Mouse (Mus musculus) neutrophil, adult 83 days (primary cell): ENCODE data around the gene Rimkla. TPM values are rescaled to one million over a fixed set of nuclear protein-coding genes. Genes with fewer than 3 reads are reported as not detected.

Experiments
- total RNA-seq, 2 experiments: library from RNA; stranded (reverse); gene quantifications; one replicate each; pipeline ENCODE4 v1.2.4; 2023

Gene Rimkla
- not detected for total RNA-seq

GRCm38 (mm10) chr4:119492291-119492932 lies at the start of gene Rimkla:
Gene Rimkla (minus strand): TSS chr4:119492628.

GRCm38 (mm10) chr4:119539031-119539824 lies 46.8 kb upstream of the Rimkla start, which contains the start of gene Frg2f1:
Gene Frg2f1 (minus strand): TSS chr4:119539529.

GRCm38 (mm10) chr4:119536615-119537014 lies 44.2 kb upstream of the Rimkla start, which contains the start of gene Foxj3:
Gene Foxj3 (plus strand): TSS chr4:119537004.

GRCm38 (mm10) chr4:119422294-119422964 lies 70.0 kb downstream of the Rimkla start, which contains the start of the genes Ppcs and Zmynd12:
Gene Ppcs (minus strand): TSS chr4:119422420.
Gene Zmynd12 (plus strand): TSS chr4:119422814.

Other genes starting within 250 kb of the Rimkla start
- gene Cldn19, start 237.2 kb downstream of the Rimkla start, total RNA-seq: not detected
- gene Ybx1, start 198.0 kb downstream of the Rimkla start, total RNA-seq: 100 to 1,000 TPM; 321 to 325 TPM
- 10 to 100 TPM; 18.9 to 23.9 TPM for gene Ppih, start 172.1 kb downstream of the Rimkla start, total RNA-seq
- gene Ccdc30, start 77.1 kb downstream of the Rimkla start, total RNA-seq: not detected
- gene Ppcs, start 70.2 kb downstream of the Rimkla start, total RNA-seq: 1 to 10 TPM; 1.7 to 1.8 TPM
- not detected for gene Zmynd12, start 69.8 kb downstream of the Rimkla start, total RNA-seq
- 10 to 100 TPM; 24.4 to 30.4 TPM for gene Foxj3, start 44.4 kb upstream of the Rimkla start, total RNA-seq
- gene Frg2f1, start 46.9 kb upstream of the Rimkla start, total RNA-seq: 1 to 10 TPM in 1 of 2 experiments, under 1 TPM in 1; 0.79 to 2.3 TPM
- not detected for gene Guca2a, start 145.1 kb upstream of the Rimkla start, total RNA-seq
- gene Guca2b, start 166.3 kb upstream of the Rimkla start, total RNA-seq: not detected
- 1 to 10 TPM; 4.9 to 7.2 TPM for gene Hivep3, start 241.2 kb upstream of the Rimkla start, total RNA-seq